Mouse (Mus musculus): ENCODE data around the gene Olfr729. TPM values are rescaled to one million over a fixed set of nuclear protein-coding genes. Genes with fewer than 3 reads are reported as not detected.

The Olfr729 gene
- polyA plus RNA-seq (2015; fragmentation: Nextera tagmentation; extraction: Ambion mirVana), result not detected in 2 replicates

- no peak for DNase-seq (ENCODE audit: low spot score)
Measured at GRCm38 (mm10) chr14:50152810-50153209, at the start of gene Olfr729. Gene Olfr729 (minus strand): TSS chr14:50152910.

- DNase-seq (ENCODE audit: low spot score), result no peak
Measured at GRCm38 (mm10) chr14:50188098-50188497, 35.4 kb upstream of the Olfr729 start, which contains the start of gene Olfr730. Gene Olfr730 (minus strand): TSS chr14:50188198.

GRCm38 (mm10) chr14:50142580-50142979, 10.1 kb downstream of the Olfr729 start, which contains the start of gene Olfr728:
Gene Olfr728 (minus strand): TSS chr14:50142680.
- DNase-seq (ENCODE audit: low spot score), result no peak

- no peak for DNase-seq (ENCODE audit: low spot score)
Measured at GRCm38 (mm10) chr14:50122886-50123285, 29.8 kb downstream of the Olfr729 start, which contains the start of gene Olfr727. Gene Olfr727 (plus strand): TSS chr14:50123186.

Other genes starting within 250 kb of the Olfr729 start
- gene Olfr723, start 221.1 kb downstream of the Olfr729 start, polyA plus RNA-seq (2015; fragmentation: Nextera tagmentation; extraction: Ambion mirVana), result not detected in 2 replicates
- gene Olfr724, start 189.6 kb downstream of the Olfr729 start, polyA plus RNA-seq (2015; fragmentation: Nextera tagmentation; extraction: Ambion mirVana), result not detected in 2 replicates
- not detected in 2 replicates for gene Olfr725, start 112.5 kb downstream of the Olfr729 start, polyA plus RNA-seq (2015; fragmentation: Nextera tagmentation; extraction: Ambion mirVana)
- not detected in 2 replicates for gene Olfr726, start 62.0 kb downstream of the Olfr729 start, polyA plus RNA-seq (2015; fragmentation: Nextera tagmentation; extraction: Ambion mirVana)
- not detected in 2 replicates for gene Olfr727, start 29.7 kb downstream of the Olfr729 start, polyA plus RNA-seq (2015; fragmentation: Nextera tagmentation; extraction: Ambion mirVana)
- gene Olfr728, start 10.2 kb downstream of the Olfr729 start, polyA plus RNA-seq (2015; fragmentation: Nextera tagmentation; extraction: Ambion mirVana), result not detected in 2 replicates
- not detected in 2 replicates for gene Olfr730, start 35.3 kb upstream of the Olfr729 start, polyA plus RNA-seq (2015; fragmentation: Nextera tagmentation; extraction: Ambion mirVana)
- not detected in 2 replicates for gene Olfr731, start 89.0 kb upstream of the Olfr729 start, polyA plus RNA-seq (2015; fragmentation: Nextera tagmentation; extraction: Ambion mirVana)
- not detected in 2 replicates for gene Olfr732, start 131.3 kb upstream of the Olfr729 start, polyA plus RNA-seq (2015; fragmentation: Nextera tagmentation; extraction: Ambion mirVana)
- not detected in 2 replicates for gene Olfr733, start 148.6 kb upstream of the Olfr729 start, polyA plus RNA-seq (2015; fragmentation: Nextera tagmentation; extraction: Ambion mirVana)
- gene Olfr734, start 173.9 kb upstream of the Olfr729 start, polyA plus RNA-seq (2015; fragmentation: Nextera tagmentation; extraction: Ambion mirVana), result not detected in 2 replicates
- gene Olfr735, start 196.0 kb upstream of the Olfr729 start, polyA plus RNA-seq (2015; fragmentation: Nextera tagmentation; extraction: Ambion mirVana), result 0.04 TPM in 1 of 2 replicates, not detected in the other
- 0.17 and 0.28 TPM in 2 replicates for gene Tlr11, start 205.0 kb upstream of the Olfr729 start, polyA plus RNA-seq (2015; fragmentation: Nextera tagmentation; extraction: Ambion mirVana)
- not detected in 2 replicates for gene Olfr736, start 228.3 kb upstream of the Olfr729 start, polyA plus RNA-seq (2015; fragmentation: Nextera tagmentation; extraction: Ambion mirVana)

Measured in thymus, postnatal 0 days (tissue).